Mouse (Mus musculus): ENCODE data around the gene E030030I06Rik. TPM values are rescaled to one million over a fixed set of nuclear protein-coding genes. Genes with fewer than 3 reads are reported as not detected.
"Not testable (repeated sequence)": the region's sequence is repeated elsewhere in the genome, so short reads cannot be mapped to it uniquely, and the experiment has no call there.

Gene E030030I06Rik
- polyA plus RNA-seq, 1 experiment: 7.5 TPM

GRCm38 (mm10) chr10:22140665-22141280 is 8.3 kb downstream of the E030030I06Rik start:
- Histone ChIP-seq H3K4me3 (ENCODE audit: insufficient read depth, low read depth, low read length) (peak overlapping the region; percentile 42), H3K27me3 (replicated peaks; ENCODE audit: control insufficient read depth, insufficient read depth, low read length) (no peaks in the 10 kb centered on the region), H3K27ac (ENCODE audit: insufficient read depth, low read depth, low read length) (no peak overlapping the region), H3K36me3 (ENCODE audit: control insufficient read depth, insufficient read depth, low read length) (no peaks in the 10 kb centered on the region), H3K4me1 (ENCODE audit: control insufficient read depth, insufficient read depth, low read length) (no peaks in the 10 kb centered on the region)
- DNase-seq: peak; percentile 85
- TF ChIP-seq CTCF (conservative IDR thresholded peaks at IDR 0.05; ENCODE audit: insufficient read depth, insufficient read length, low read depth, low read length) (peak; percentile 65), POLR2A (IDR thresholded peaks at IDR 0.05; ENCODE audit: low read depth, low read length) (no peak)
- WGBS: 4% methylated on average over 19 of the region's 19 CpGs

- Histone ChIP-seq H3K36me3 (ENCODE audit: control insufficient read depth, insufficient read depth, low read length) (no peaks in the 10 kb centered on the region), H3K4me1 (ENCODE audit: control insufficient read depth, insufficient read depth, low read length) (no peaks in the 10 kb centered on the region), H3K4me3 (ENCODE audit: insufficient read depth, low read depth, low read length) (no peak overlapping the region), H3K27ac (ENCODE audit: insufficient read depth, low read depth, low read length) (no peak overlapping the region), H3K27me3 (replicated peaks; ENCODE audit: control insufficient read depth, insufficient read depth, low read length) (no peaks in the 10 kb centered on the region)
- no peak for TF ChIP-seq CTCF (conservative IDR thresholded peaks at IDR 0.05; ENCODE audit: insufficient read depth, insufficient read length, low read depth, low read length)
- TF ChIP-seq POLR2A (IDR thresholded peaks at IDR 0.05; ENCODE audit: low read depth, low read length): no peak
- DNase-seq: no peak
- WGBS: 89% methylated on average over 2 of the region's 2 CpGs
These were observed 74.5 kb downstream of the E030030I06Rik start for GRCm38 (mm10) chr10:22074531-22074930.

GRCm38 (mm10) chr10:22072739-22073138 is 76.3 kb downstream of the E030030I06Rik start:
- TF ChIP-seq POLR2A (IDR thresholded peaks at IDR 0.05; ENCODE audit: low read depth, low read length) (no peak), CTCF (conservative IDR thresholded peaks at IDR 0.05; ENCODE audit: insufficient read depth, insufficient read length, low read depth, low read length) (peak; percentile 42; the same call in 1 of the 2 replicates)
- H3K4me3 ChIP-seq (ENCODE audit: insufficient read depth, low read depth, low read length): no peak overlapping the region
- WGBS: 62% methylated on average over 2 of the region's 2 CpGs
- DNase-seq: peak; percentile 19
- H3K4me1 ChIP-seq (ENCODE audit: control insufficient read depth, insufficient read depth, low read length): no peaks in the 10 kb centered on the region
- no peaks in the 10 kb centered on the region for H3K27me3 ChIP-seq (replicated peaks; ENCODE audit: control insufficient read depth, insufficient read depth, low read length)
- H3K36me3 ChIP-seq (ENCODE audit: control insufficient read depth, insufficient read depth, low read length): no peaks in the 10 kb centered on the region
- H3K27ac ChIP-seq (ENCODE audit: insufficient read depth, low read depth, low read length): no peak overlapping the region

GRCm38 (mm10) chr10:22070576-22070975 is 78.5 kb downstream of the E030030I06Rik start:
- H3K4me3 ChIP-seq (ENCODE audit: insufficient read depth, low read depth, low read length): no peak overlapping the region
- H3K4me1 ChIP-seq (ENCODE audit: control insufficient read depth, insufficient read depth, low read length): no peaks in the 10 kb centered on the region
- DNase-seq: no peak
- H3K27me3 ChIP-seq (replicated peaks; ENCODE audit: control insufficient read depth, insufficient read depth, low read length): no peaks in the 10 kb centered on the region
- TF ChIP-seq POLR2A (IDR thresholded peaks at IDR 0.05; ENCODE audit: low read depth, low read length): no peak
- no peaks in the 10 kb centered on the region for H3K36me3 ChIP-seq (ENCODE audit: control insufficient read depth, insufficient read depth, low read length)
- 41% methylated on average over 4 of the region's 4 CpGs for WGBS
- no peak overlapping the region for H3K27ac ChIP-seq (ENCODE audit: insufficient read depth, low read depth, low read length)

- no peak for DNase-seq
- H3K4me1 ChIP-seq (ENCODE audit: control insufficient read depth, insufficient read depth, low read length): no peaks in the 10 kb centered on the region
- H3K36me3 ChIP-seq (ENCODE audit: control insufficient read depth, insufficient read depth, low read length): no peaks in the 10 kb centered on the region
- 89% methylated on average over 2 of the region's 2 CpGs for WGBS
- TF ChIP-seq CTCF (conservative IDR thresholded peaks at IDR 0.05; ENCODE audit: insufficient read depth, insufficient read length, low read depth, low read length) (no peak), POLR2A (IDR thresholded peaks at IDR 0.05; ENCODE audit: low read depth, low read length) (no peak)
- no peak overlapping the region for H3K4me3 ChIP-seq (ENCODE audit: insufficient read depth, low read depth, low read length)
- H3K27ac ChIP-seq (ENCODE audit: insufficient read depth, low read depth, low read length): no peak overlapping the region
- no peaks in the 10 kb centered on the region for H3K27me3 ChIP-seq (replicated peaks; ENCODE audit: control insufficient read depth, insufficient read depth, low read length)
These were observed 78.9 kb downstream of the E030030I06Rik start for GRCm38 (mm10) chr10:22070168-22070567.

- H3K27me3 ChIP-seq (replicated peaks; ENCODE audit: control insufficient read depth, insufficient read depth, low read length); H3K27ac ChIP-seq (ENCODE audit: insufficient read depth, low read depth, low read length); DNase-seq; H3K36me3 ChIP-seq (ENCODE audit: control insufficient read depth, insufficient read depth, low read length); H3K4me3 ChIP-seq (ENCODE audit: insufficient read depth, low read depth, low read length); H3K4me1 ChIP-seq (ENCODE audit: control insufficient read depth, insufficient read depth, low read length): not testable (repeated sequence)
- 92% methylated on average over 7 of the region's 7 CpGs for WGBS
These were observed 81.1 kb downstream of the E030030I06Rik start, which contains the start of gene 4930444G20Rik for GRCm38 (mm10) chr10:22067979-22068378. Gene 4930444G20Rik, minus strand, starts transcription at chr10:22068079.

Other genes starting within 250 kb of the E030030I06Rik start
- not detected in 2 replicates for gene 4930444G20Rik, start 81.2 kb downstream of the E030030I06Rik start, polyA plus RNA-seq (2012; rRNA removed)
- gene Raet1e, start 9.3 kb upstream of the E030030I06Rik start, polyA plus RNA-seq (2012; rRNA removed): 0.16 and 0.22 TPM in 2 replicates
- gene H60b, start 9.3 kb upstream of the E030030I06Rik start, polyA plus RNA-seq (2012; rRNA removed): 0.16 and 0.25 TPM in 2 replicates
- not detected in 2 replicates for gene Raet1d, start 211.3 kb upstream of the E030030I06Rik start, polyA plus RNA-seq (2012; rRNA removed)